Mouse (Mus musculus) left cerebral cortex, postnatal 14 days (tissue): Measurements from ENCODE around the gene Upb1. TPM values are rescaled to one million over a fixed set of nuclear protein-coding genes. Genes with fewer than 3 reads are reported as not detected.
A peak's percentile ranks its signal among the peaks of the same experiment; 100 is the strongest.
"Not testable (repeated sequence)": the region's sequence is repeated elsewhere in the genome, so short reads cannot be mapped to it uniquely, and the experiment has no call there.

Source experiments
- DNase-seq, 2 experiments: peaks; one replicate each; pipeline ENCODE4 v3.0.0; 2021 to 2022; ENCODE audit warnings: low spot score in 2 of 2, mixed read lengths in 1 of 2
- intact Hi-C: fragments of 180-260 bp; cut with DNase I; formaldehyde crosslinking; loops from one replicate; pipeline ENCODE4 v1.15.1; 2025
- total RNA-seq, 2 experiments: library from RNA; stranded (reverse); gene quantifications; 2 replicates each; pipeline ENCODE4 v1.2.3; 2021

Upb1 gene
- total RNA-seq, 2 experiments from 2014 or later, result 0.55 to 0.66 TPM

GRCm38 (mm10) chr10:75447489-75447888 lies 46.6 kb downstream of the Upb1 start:
- intact Hi-C loops, result no loop called here
- DNase-seq, result no peak

GRCm38 (mm10) chr10:75448806-75449420 lies 48.0 kb downstream of the Upb1 start:
- intact Hi-C loops, result no loop called here
- no peak for DNase-seq

DNA sequence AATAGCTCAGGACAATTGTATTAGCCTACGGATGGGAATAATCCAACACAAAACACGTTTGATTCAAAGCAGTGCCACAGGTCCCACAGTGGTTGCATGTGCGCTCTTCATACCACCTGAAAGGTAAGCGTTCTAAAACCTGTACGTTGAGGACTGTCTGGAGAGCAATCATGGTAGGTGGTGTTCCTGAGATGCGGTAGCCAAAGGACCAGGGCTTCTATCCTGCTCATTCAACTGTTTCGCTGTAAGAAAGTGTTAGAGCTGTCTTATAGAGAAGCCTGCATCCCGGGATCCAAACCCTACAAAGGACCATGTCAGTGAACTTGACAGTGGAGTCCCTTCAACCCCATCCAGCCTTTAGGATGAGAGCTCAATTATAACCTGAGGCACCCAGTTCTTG lies 49.4 kb downstream of the Upb1 start:
- intact Hi-C loops, result no loop called here

GRCm38 (mm10) chr10:75451036-75451786 lies 50.3 kb downstream of the Upb1 start:
- intact Hi-C loops, result no loop called here
- peak; percentile 47 to 51 for DNase-seq

More for the DNA sequence above, 49.4 kb downstream of the Upb1 start:
- no peak for DNase-seq

DNA sequence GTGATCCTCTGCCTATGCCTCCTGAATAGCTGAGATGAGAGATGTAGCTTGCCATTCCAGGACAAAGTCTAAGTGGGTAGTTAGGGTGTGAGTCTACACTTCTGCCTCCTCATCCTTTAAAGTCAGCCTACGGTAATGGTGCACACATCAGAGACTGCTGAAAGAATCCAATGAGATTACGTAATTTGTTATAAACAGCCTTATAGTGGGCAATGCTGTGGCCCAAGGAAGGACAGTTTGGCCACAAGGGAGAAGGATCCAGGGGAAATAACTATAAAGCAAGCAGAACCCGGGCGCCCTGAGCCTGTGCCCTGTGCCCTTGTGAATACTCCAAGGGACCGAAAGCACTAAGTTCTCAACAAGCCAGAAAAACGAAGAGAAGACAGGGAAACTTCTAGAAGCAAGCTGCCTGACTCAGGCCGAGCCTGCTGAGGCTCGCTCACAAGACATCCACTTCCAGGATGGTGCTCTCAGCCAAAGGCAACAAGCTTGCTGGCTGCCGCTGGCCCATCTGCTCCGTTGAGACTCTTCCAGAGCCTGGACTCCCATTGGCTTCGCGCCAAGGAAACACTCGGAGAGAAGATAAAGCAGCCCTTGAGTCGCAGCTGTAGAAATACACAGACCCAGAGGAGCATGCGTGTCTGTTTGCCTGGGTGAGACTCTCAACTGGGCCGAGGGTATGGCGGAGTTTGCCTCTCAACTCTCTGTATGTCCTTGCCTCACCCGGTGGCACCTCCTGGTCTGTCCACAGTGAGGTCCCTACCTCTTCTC lies 55.3 kb downstream of the Upb1 start:
- intact Hi-C loops, DNase-seq: not testable (repeated sequence)

- intact Hi-C loops, result no loop called here
- no peak for DNase-seq
Measured at GRCm38 (mm10) chr10:75457852-75458251, 56.9 kb downstream of the Upb1 start.

DNA sequence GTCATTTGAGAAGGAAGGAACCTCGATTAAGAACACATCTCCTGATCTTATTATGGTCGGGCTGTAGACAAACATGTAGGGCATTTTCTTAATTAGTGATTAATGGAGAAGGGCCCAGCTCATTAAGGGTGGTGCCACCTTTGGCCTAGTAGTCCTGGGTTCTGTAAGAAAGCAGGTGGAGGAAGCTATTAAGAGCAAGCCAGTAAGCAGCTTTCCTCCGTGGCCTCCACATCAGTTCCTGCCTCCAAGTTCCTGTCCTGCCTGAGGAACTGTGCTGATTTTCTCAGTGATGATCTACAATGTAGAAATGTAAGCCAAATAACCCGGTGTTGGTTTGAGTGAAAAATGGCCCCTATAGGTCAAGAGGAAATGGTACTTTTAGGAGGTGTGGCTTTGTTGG lies 57.4 kb downstream of the Upb1 start:
- no peak for DNase-seq
- intact Hi-C loops, result no loop called here

GRCm38 (mm10) chr10:75462728-75463127 lies 61.8 kb downstream of the Upb1 start:
- intact Hi-C loops, result no loop called here
- DNase-seq, result no peak

GRCm38 (mm10) chr10:75465781-75466550 lies 65.1 kb downstream of the Upb1 start:
- intact Hi-C loops, result no loop called here
- DNase-seq, result no peak

DNA sequence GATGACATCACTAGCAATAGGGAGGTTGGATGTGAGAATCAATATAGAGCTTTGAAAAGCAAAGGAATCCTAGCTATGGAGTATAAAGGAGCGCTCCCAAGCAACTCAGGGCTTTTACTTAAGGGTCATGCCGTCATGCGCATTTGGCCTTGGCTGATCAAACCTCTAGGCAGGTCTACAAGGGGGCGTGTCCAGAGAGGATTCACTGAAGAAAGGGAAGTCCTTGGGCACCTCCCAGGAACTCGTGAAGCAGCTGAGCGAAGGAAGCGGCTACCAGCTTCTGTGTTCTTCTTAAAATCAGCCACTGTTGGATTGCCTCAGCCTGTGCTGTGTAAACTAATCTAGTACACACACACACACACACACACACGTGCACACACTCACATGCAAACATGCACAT lies 72.5 kb downstream of the Upb1 start:
- intact Hi-C loops, result no loop called here
- DNase-seq, result no peak

GRCm38 (mm10) chr10:75474571-75474970 lies 73.7 kb downstream of the Upb1 start:
- intact Hi-C loops, result no loop called here
- DNase-seq, result no peak

DNA sequence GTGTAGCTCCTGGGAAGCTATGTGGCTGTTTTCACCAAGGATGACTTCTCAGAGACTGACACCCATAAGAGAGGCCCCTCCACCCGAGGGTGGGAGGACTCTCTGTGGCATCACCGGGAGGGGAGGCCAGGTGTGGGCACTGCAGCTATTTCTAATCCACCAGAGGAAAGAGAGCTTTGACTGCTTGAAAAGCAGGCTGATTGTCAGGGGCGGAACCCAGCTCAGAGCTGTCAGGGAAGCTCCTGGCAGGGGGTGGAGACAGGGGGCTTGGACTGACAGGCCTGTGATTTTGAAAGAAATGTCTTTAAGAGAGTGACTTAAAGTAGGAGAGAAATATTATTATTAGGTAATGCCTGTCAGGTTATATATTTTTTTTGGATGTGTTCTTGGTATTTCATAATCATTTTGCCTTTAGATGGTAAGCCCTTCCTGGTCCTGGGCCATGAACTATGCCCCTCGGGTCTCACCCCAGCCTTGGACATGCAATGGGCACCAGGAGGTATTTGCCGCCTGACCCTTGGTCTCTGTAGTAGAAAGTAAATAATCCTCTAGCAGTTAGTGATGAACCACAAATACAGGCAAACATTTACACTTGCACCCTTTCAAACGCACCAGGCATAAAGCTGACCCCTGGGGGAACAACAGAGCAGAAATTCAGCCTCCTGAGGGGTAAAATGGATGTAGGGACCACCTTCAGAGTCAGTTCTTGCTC lies 74.4 kb downstream of the Upb1 start:
- DNase-seq, intact Hi-C loops: not testable (repeated sequence)

- DNase-seq, result no peak
- intact Hi-C loops, result no loop called here
Measured at GRCm38 (mm10) chr10:75477034-75477433, 76.1 kb downstream of the Upb1 start.

- no peak for DNase-seq
- intact Hi-C loops, result no loop called here
Measured at GRCm38 (mm10) chr10:75479955-75480354, 79.0 kb downstream of the Upb1 start.

DNA sequence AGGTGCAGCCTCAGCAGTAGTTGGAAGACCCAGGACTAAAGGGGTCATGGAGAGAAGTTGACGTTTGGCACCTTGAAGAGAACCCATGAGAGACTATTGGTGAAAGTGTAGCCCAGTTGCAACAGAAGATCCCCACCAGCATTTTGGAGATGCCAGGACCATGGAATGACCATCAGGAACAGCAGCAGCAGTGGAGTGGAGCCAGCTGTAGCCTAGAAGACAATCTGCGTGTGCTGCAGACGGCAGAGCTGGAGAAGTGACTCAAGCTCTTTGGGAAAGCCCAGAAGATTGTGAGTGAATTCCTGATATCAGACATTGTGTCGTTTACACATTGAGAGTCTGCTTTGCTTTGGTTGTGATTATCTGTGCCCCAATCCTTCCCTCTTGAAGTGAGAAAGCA lies 80.8 kb downstream of the Upb1 start:
- no peak for DNase-seq
- intact Hi-C loops, result no loop called here

DNA sequence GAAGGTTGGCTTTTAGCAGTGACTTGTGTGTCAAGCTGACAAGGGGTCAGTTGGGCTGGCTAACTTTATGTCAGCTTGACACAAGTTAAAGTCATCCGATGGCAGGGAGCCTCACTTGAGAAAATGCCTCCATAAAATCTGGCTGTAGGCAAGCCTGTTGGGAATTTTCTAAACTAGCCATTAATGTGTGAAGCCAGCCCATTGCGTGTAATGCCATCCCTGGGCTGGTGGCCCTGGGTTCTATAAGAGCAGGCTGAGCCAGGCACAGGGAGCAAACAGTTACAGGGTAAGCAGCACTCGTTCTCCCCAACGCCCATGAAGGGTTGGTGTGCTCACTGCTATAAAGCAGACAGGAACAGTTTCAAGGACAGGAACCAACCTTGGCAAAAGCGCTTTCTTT lies 81.4 kb downstream of the Upb1 start:
- intact Hi-C loops, result no loop called here
- no peak for DNase-seq

- intact Hi-C loops, result no loop called here
- DNase-seq, result no peak
Measured at GRCm38 (mm10) chr10:75482919-75483483, 82.1 kb downstream of the Upb1 start.

GRCm38 (mm10) chr10:75484066-75484465 lies 83.2 kb downstream of the Upb1 start:
- intact Hi-C loops, result no loop called here
- DNase-seq, result no peak

DNA sequence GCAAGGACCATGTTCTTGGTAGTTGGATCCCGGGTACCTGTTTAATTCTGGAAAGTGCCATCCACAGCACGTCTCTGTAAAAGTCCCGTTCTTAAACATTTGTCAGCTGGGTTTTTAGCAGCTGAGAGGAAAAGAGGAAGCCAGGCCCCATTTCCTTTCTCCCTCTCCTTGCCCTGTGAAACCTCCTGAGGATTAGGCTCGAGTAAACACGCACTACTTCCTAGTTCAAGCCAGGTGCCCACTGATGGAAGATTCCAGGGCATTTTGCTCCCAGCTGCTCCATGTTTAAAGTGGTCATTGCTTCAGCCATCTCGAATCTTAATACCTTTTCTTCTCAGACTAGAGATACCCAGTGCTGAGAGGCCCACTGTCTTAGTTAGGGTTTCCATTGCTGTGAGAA lies 83.9 kb downstream of the Upb1 start:
- no peak for DNase-seq
- intact Hi-C loops, result loop anchor here (5.0 kb wide), 4 partner anchors 47 to 302 kb away; no protein-coding TSS in a partner anchor
